Mouse (Mus musculus): Measurements from ENCODE around the gene Slc22a4. TPM values are rescaled to one million over a fixed set of nuclear protein-coding genes. Genes with fewer than 3 reads are reported as not detected.
"Not testable (repeated sequence)": the region's sequence is repeated elsewhere in the genome, so short reads cannot be mapped to it uniquely, and the experiment has no call there.

Gene Slc22a4
- polyA plus RNA-seq, 1 experiment: 1.3 TPM

DNA sequence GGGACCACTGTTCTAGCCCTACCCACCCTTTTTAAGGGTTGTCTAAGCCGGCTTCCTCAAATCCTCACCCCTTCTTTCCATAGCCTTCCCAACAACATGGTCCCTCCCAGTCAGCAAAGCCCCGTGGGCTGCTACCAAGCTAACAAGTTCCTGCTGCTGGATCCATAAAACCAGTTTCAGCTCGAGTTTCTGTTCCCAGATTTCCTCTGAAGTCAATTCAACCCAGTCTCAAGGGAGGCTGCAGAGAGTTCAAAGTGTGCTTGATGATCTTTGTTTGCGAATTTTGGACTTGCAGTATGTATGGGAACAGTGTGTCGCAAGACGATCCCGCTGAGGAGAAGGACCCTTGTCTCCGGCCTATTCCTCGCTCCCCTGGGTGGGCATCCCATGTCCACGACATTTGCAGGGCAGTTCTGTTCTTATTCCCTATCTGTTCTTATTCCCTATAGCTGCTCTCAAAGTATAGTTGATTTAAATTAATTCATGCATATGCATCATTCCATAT is 19.4 kb downstream of the Slc22a4 start:
- no peak for DNase-seq
- 71% methylated on average over 10 of the region's 10 CpGs for WGBS
- no peak for TF ChIP-seq POLR2A (IDR thresholded peaks at IDR 0.05; ENCODE audit: borderline replicate concordance, extremely low read depth, low read depth, low read length)
- no peak for TF ChIP-seq CTCF (IDR thresholded peaks at IDR 0.05; ENCODE audit: insufficient read depth, low read length)
- no peak overlapping the region for H3K4me3 ChIP-seq (replicated peaks; ENCODE audit: extremely low read depth, low read depth, low read length)
- H3K4me1 ChIP-seq (ENCODE audit: control insufficient read depth, insufficient read depth, low read length): peaks cover 3% of the 10 kb centered on the region; the same call in 1 of the 2 replicates

DNA sequence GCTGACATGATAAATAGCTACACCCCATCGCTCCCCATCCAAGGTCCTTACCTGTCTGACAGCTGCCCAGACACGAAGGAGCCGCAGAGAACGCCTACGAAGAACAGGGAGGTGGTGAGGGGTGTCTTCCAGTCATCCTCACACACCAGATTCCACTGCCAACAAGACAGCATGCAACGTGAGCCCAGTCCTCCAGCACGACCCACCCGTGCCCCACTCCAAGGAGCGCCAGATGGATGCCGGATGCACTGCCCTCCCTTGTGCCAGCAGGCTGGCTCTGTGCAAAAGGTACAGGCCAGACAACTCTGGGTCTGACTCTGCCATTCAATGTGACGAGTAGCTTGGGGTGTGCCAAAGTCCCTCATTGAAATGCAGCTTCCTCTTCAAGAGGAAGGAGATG is 20.2 kb downstream of the Slc22a4 start:
- Histone ChIP-seq H3K4me3 (replicated peaks; ENCODE audit: extremely low read depth, low read depth, low read length) (no peak overlapping the region), H3K4me1 (ENCODE audit: control insufficient read depth, insufficient read depth, low read length) (peaks cover 3% of the 10 kb centered on the region; the same call in 1 of the 2 replicates)
- TF ChIP-seq POLR2A (IDR thresholded peaks at IDR 0.05; ENCODE audit: borderline replicate concordance, extremely low read depth, low read depth, low read length): no peak
- no peak for TF ChIP-seq CTCF (IDR thresholded peaks at IDR 0.05; ENCODE audit: insufficient read depth, low read length)
- no peak for DNase-seq
- 82% methylated on average over 11 of the region's 11 CpGs for WGBS

DNA sequence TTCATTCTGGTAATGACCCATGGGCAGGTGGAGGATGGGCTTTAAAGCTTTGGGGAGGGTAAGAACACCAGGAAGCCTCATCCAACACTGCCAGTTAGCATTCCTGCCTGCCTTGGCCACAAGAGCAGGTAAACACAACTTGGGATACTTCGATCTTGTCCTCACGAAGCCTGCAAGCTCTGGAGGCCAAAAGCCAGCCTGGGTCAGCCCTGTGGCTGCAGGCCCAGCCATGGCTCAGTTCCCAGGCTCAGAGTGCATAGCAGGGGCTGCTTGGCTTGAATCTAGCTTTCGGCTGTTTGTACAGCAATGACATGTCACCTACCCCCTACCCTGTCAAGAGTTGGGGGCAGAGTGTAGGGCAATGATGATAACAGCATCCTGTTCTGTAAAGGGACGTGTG is 21.0 kb downstream of the Slc22a4 start:
- peak; percentile 23 for DNase-seq
- Histone ChIP-seq H3K4me3 (replicated peaks; ENCODE audit: extremely low read depth, low read depth, low read length) (no peak overlapping the region), H3K4me1 (ENCODE audit: control insufficient read depth, insufficient read depth, low read length) (peaks cover 3% of the 10 kb centered on the region; the same call in 1 of the 2 replicates)
- no peak for TF ChIP-seq CTCF (IDR thresholded peaks at IDR 0.05; ENCODE audit: insufficient read depth, low read length)
- TF ChIP-seq POLR2A (IDR thresholded peaks at IDR 0.05; ENCODE audit: borderline replicate concordance, extremely low read depth, low read depth, low read length): no peak
- WGBS: 48% methylated on average over 4 of the region's 4 CpGs

DNA sequence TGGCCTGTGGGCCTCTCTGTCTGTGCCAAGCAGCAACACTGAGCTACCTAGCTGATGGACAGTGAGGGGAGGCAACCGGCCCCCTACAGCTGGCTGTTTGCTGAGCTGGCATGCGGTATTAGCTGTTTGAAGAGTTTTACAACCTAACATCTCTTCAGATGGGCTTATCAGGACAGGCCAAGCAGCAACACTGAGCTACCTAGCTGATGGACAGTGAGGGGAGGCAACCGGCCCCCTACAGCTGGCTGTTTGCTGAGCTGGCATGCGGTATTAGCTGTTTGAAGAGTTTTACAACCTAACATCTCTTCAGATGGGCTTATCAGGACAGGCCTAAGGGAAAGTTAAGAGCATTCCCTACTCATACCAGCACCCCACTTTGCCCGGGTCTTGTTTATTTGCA is 21.5 kb downstream of the Slc22a4 start:
- WGBS: 54% methylated on average over 5 of the region's 5 CpGs
- not testable (repeated sequence) for DNase-seq; H3K4me3 ChIP-seq (replicated peaks; ENCODE audit: extremely low read depth, low read depth, low read length); H3K4me1 ChIP-seq (ENCODE audit: control insufficient read depth, insufficient read depth, low read length)

DNA sequence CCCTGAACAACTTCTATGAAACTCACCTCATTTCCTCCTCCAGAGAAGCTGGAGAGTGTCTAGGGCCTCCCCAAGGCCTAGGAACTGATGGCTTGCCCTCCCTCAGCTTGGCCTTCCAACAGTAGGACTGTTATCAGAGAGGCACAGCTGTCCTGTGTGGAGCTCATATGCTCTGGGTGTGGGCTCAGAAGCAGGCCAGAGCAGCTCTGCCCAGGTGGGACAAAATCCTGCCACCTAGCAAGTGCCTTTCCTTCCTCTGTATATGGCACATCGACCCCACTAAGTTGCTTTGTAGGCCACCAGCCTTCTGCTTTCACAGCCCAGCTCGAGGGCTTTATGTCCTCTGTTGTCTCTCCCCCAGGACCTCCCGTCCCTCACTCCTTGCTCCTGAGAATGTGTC is 23.2 kb downstream of the Slc22a4 start:
- DNase-seq: no peak
- WGBS: 86% methylated on average over 3 of the region's 3 CpGs
- Histone ChIP-seq H3K4me1 (ENCODE audit: control insufficient read depth, insufficient read depth, low read length) (peaks cover 3% of the 10 kb centered on the region; the same call in 1 of the 2 replicates), H3K4me3 (replicated peaks; ENCODE audit: extremely low read depth, low read depth, low read length) (no peak overlapping the region)
- TF ChIP-seq POLR2A (IDR thresholded peaks at IDR 0.05; ENCODE audit: borderline replicate concordance, extremely low read depth, low read depth, low read length) (no peak), CTCF (IDR thresholded peaks at IDR 0.05; ENCODE audit: insufficient read depth, low read length) (no peak)

DNA sequence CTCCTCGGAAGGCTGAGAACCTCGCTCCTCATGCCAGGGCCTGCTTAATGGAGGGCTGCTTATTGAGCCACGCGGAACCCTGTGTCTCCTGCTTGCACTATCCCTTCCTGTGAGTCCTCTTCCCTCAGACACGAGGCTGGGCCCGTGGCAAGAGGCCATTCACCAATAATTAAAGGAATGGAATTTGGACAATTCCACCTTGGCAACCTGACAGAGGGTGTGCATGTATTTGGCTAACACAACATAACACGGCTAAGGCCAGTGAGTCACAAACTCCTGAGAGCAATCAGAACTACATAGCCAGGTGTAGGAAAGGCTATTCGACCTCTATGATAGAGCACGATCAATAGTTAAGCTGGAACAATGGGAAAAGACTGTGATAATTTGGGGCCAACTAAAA is 23.7 kb downstream of the Slc22a4 start:
- Histone ChIP-seq H3K4me3 (replicated peaks; ENCODE audit: extremely low read depth, low read depth, low read length) (no peak overlapping the region), H3K4me1 (ENCODE audit: control insufficient read depth, insufficient read depth, low read length) (peaks cover 3% of the 10 kb centered on the region; the same call in 1 of the 2 replicates)
- 57% methylated on average over 9 of the region's 9 CpGs for WGBS
- peak; percentile 55 for DNase-seq
- TF ChIP-seq POLR2A (IDR thresholded peaks at IDR 0.05; ENCODE audit: borderline replicate concordance, extremely low read depth, low read depth, low read length): no peak
- TF ChIP-seq CTCF (IDR thresholded peaks at IDR 0.05; ENCODE audit: insufficient read depth, low read length): no peak

DNA sequence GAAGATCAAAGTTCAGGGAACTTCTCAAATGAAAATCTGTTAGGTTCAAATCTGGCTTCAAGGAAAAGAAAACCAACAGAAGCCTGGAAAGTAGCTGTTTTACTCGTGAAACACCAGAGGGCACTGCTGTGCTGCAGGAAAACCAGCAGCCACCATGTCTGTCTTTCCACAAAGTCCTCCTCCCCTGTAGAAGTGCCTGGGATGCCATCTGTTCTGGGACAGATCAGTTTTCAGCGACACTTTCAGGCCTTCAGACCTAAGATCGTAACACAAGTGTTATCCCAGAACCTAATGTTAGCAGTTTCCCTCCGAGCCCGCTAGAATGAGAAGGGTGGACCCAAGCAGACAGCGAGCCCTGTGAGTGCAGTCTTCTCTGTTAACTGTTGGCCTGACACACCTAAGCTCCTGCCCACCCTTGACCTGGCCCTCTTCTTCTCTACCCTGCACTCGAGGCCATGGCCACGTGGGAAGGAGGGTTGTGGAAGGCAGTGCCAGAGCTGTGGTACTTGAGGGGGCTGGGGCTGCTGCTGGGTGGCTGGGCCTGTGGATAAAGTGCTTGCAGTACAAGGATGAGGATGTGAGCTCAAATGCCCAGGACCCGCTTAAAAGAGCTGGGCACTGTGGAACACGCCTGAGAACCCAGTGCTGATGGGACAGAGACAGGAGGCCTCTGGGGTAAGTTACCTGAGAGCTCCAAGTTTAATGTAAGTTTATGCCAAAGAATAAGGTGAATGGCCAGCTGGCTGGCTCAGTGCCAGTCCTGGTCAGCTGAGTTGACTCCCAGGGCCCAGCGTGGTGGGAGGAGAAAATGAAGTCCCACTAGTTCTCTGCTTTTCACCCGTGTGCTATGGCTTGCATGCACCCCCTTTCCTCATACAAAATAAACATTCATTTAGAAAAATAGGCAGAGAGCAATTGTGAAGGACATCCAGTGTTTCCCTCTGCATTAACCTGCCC is 24.9 kb downstream of the Slc22a4 start:
- WGBS: 36% methylated on average over 12 of the region's 12 CpGs
- DNase-seq: peak; percentile 47
- TF ChIP-seq CTCF (IDR thresholded peaks at IDR 0.05; ENCODE audit: insufficient read depth, low read length): peak; percentile 85
- H3K4me3 ChIP-seq (replicated peaks; ENCODE audit: extremely low read depth, low read depth, low read length); H3K4me1 ChIP-seq (ENCODE audit: control insufficient read depth, insufficient read depth, low read length): not testable (repeated sequence)

DNA sequence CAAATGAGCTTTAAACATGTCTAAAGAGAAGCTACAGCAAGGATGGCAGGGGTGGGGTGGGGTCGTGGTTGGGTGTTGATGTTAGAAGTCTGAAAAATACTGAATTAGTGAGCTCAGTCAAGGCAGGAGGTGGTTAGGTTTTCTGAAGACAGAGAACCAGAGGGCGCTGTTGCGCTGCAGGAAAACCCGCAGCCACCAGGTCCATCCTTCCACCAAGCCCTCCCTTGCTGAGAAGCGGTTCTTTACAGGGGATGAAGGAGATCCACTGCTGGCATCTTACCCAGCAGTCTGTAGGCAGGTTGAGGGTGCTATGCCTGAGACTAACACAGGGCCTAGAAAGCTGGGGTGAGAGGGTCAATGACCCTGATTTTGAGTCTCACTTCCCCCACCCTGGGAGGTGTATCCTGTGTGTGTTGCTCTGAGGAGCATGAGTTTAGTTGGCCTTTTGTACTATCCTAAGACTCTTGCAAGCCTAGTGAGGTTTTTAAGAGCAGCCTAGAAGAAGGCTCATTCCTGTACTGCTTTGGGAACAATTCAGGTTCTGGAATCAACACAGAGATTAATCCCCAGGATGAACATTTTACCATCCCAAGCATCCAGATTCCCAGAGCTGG is 25.6 kb downstream of the Slc22a4 start:
- peak; percentile 71 for TF ChIP-seq CTCF (IDR thresholded peaks at IDR 0.05; ENCODE audit: insufficient read depth, low read length)
- no peak for TF ChIP-seq POLR2A (IDR thresholded peaks at IDR 0.05; ENCODE audit: borderline replicate concordance, extremely low read depth, low read depth, low read length)
- H3K4me1 ChIP-seq (ENCODE audit: control insufficient read depth, insufficient read depth, low read length): peaks cover 3% of the 10 kb centered on the region; the same call in 1 of the 2 replicates
- H3K4me3 ChIP-seq (replicated peaks; ENCODE audit: extremely low read depth, low read depth, low read length): no peak overlapping the region
- peak; percentile 58 for DNase-seq
- 9% methylated on average over 5 of the region's 5 CpGs for WGBS

DNA sequence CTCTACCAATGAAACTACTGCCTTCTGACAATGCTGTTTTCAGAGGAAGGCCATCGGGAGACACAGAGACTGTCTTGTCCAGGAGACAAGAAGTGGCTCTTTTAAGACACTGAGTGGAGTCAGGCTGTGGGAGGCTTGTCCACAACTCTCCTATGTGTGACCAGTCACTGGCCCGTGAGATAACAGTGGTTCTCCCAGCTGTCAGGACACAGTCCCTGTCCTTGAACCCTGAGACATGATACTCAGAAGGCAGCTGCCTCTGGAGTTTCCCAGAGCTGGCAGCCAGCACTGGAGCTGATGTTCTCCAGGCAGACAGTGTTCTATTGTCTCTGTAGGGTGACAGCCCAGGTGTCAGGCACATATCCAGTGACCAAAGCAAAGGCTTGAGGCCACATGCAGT is 30.2 kb downstream of the Slc22a4 start:
- WGBS: 74% methylated on average over 2 of the region's 2 CpGs
- DNase-seq: no peak
- no peak for TF ChIP-seq POLR2A (IDR thresholded peaks at IDR 0.05; ENCODE audit: borderline replicate concordance, extremely low read depth, low read depth, low read length)
- TF ChIP-seq CTCF (IDR thresholded peaks at IDR 0.05; ENCODE audit: insufficient read depth, low read length): no peak

More for the DNA sequence above, 30.2 kb downstream of the Slc22a4 start:
- no peaks in the 10 kb centered on the region for H3K4me1 ChIP-seq (ENCODE audit: control insufficient read depth, insufficient read depth, low read length)
- no peak overlapping the region for H3K4me3 ChIP-seq (replicated peaks; ENCODE audit: extremely low read depth, low read depth, low read length)
